Mouse (Mus musculus) thymus, postnatal 0 days (tissue): ENCODE measurements around the gene Map2k7. TPM values are rescaled to one million over a fixed set of nuclear protein-coding genes. Genes with fewer than 3 reads are reported as not detected.
"Not testable (repeated sequence)": the region's sequence is repeated elsewhere in the genome, so short reads cannot be mapped to it uniquely, and the experiment has no call there.

Source experiments
- DNase-seq: peaks from one replicate; pipeline ENCODE4 v3.0.0-alpha.2; 2015; ENCODE audit warnings: low spot score
- polyA plus RNA-seq: library from polyadenylated mRNA; unstranded; fragments of >200 nt; fragmentation: Nextera tagmentation; extraction: Ambion mirVana; gene quantifications from 2 replicates; pipeline ENCODE4 v1.2.1, GENCODE M21; 2015

Gene Map2k7
- polyA plus RNA-seq, 1 experiment from 2014 or later = 35.4 TPM

GRCm38 (mm10) chr8:4226323-4226722, 12.2 kb upstream of the Map2k7 start:
- DNase-seq = no peak

DNA sequence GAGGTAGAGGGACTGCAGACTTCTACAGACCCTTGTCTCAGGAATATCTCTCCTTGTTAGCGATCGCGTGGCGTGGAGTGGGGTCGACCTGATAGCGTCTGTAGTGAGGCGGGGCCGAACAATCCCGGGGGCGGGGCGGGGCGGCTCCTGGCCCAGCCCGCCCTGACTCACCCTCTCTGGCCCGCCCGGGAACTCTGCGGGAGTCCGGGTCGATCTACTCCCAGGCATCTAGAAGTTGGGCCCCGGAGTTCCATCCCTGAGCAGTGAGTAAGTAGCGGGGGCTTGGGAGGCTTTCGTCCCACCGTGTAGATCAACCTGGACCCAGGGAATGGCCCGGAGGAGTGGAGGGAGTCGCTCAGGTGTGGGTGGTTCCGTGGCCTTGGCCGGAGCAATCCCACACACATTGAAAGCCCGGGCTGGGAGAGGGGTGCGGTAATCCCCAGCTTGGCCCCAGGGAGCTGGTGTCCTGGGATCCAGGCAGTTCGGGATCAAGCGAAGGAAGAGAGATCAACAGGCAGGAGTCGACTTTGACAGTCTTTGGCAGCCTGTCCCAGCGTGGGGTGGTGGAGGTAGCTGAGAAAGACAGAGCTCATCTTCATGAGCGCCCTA, 11.7 kb upstream of the Map2k7 start, which contains the start of gene Lrrc8e:
TSS of gene Lrrc8e (plus strand) at position 89 of the 609 bp plus-strand sequence.
- no peak for DNase-seq

DNA sequence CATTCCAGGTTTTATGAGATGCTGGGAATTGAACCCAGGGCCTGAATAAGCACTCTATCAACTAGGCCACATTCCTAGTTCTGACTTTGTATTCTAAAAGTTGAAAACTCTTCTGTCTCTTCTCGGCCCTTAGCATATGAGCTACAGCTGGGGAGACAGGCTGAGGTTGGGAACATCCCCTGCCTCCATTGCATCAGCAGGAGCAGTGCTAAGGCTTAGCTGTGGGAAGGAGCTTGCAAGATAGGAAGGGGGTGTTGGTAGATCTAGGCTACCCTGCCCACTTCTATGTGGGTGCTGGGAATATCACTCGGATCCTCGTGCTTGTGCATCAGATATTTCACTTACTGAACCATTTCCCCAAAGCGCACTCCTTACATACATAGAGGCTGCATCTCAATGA, 10.6 kb upstream of the Map2k7 start:
- DNase-seq = no peak

DNA sequence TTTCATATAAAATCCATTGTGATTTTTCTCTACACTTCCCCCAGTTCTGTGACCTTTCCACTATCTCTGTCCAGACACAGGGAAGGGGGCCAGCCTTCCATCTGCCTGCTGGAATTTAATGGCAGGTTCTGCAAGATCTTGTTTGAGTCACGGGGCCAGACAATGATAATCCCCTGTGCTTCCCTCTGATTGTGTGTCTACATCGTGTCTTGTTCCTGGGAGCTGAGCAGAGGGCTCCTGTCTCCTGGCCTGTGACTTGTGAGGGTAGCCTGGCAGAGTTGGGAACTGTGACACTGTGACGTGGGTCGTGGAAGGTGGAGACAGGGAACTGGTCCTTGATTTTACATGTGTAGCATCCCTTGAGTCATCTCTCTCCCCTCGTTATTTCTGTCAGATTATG, 8.8 kb upstream of the Map2k7 start:
- no peak for DNase-seq

- no peak for DNase-seq
Measured at GRCm38 (mm10) chr8:4230612-4231351, 7.8 kb upstream of the Map2k7 start.

DNA sequence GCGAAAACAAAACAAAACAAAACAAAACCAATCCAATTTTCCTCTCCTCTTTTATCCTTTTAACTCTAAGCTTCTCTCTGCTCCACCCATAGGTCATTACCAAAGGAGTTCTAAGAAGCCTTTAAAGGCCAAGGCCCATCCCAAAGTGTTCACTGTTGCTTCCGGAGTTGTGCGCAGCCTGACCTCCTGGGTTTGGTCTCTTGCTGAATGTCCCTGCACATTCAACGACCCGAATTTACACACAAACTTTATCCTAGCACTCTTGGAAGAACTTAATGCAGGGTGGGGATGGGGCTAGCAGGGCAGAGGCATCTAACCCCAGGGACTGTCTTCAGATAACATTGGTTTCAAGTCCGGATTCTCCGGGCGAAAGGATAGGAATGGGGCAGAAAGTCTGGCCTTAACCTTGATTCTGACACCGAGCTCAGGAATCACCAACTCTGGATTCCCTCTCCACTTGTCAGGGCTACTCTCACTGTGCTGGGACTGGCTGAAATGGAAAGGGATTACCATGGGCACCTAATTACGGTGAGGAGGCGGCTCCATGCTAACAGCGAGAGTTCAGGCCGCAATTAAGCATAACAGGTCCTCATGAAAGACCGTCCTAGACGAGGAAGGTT, 616 bp upstream of the Map2k7 start:
- no peak for DNase-seq

DNA sequence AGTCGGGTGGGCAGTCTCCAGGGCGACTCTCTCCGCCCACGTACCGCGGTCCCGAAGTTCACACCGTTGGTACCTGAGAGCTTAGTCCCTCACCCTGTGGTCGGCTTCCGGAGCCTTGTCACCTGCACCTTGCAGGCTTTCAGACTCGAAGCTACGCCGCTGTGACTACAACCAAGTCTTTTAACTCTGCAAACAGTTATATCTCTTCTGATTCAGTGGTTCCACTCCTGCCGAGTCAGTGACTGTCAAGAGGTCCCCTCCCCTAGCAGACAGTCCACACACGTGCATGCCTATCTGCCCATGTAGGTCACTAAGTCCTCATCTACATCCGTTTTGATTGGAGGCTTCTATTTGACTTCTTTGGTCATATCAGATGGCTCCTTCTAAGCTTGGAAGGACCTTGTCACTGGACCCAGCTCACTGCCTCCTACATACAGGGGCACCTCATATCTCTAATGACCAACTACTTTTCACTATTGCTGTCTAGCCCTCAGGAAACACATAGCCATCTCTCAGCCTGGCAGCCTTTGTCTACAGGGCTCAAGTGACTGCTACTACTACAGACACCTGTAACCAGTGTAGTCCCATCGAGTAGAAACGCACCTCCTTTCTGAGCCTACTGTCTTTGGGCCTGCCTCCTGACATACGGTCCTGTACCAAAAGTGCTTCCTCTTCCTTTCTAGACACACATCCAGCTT, 802 bp downstream of the Map2k7 start:
- no peak for DNase-seq

DNA sequence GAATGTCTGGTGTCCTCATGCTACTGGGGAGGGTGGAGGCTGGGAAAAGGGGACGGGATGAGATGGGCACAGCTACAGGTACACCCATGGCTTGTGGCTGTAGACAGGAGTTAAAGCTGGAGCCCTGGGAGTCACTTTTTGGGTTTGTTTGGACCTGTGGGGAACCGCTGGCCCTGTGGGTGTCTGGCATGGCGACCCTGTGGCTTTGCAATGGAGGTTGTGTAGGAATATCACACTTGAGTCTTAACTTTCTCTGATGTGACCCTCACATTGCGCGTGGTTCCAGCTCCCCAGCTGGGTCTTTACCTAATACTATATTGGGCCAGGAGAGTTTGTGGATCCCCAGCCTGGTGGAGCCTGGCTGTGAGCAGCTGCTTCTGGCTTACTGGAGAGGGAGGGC, 6.5 kb downstream of the Map2k7 start:
- no peak for DNase-seq

DNA sequence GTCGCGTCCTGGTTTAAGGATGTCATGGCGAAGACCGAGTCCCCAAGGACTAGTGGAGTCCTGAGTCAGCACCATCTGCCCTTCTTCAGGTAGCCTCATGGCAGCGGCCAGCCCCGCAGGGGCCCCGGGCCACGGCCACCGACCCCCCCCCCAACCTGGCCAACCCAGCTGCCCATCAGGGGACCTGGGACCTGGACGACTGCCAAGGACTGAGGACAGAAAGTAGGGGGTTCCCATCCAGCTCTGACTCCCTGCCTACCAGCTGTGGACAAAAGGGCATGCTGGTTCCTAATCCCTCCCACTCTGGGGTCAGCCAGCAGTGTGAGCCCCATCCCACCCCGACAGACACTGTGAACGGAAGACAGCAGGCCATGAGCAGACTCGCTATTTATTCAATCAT, 7.2 kb downstream of the Map2k7 start:
- no peak for DNase-seq

DNA sequence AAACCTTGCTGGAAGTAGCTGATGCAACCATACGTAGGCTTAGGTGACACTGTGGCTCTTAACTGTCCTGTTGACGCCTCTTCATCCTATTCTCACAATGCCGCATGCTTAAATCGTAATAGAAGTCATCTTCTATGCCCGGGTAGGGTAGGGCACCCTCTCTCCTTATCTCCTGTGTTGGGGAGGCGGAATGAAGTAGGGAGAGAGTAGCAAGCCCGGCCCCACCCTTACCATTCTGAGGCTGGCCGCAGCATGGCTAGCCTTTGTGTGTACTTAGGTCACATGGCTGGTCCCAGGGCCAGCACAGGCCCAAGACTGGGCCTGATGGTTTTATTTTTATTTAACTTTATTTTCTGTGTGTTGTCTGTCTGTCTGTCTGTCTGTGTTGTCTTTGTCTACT, 8.7 kb downstream of the Map2k7 start:
- DNase-seq = no peak

GRCm38 (mm10) chr8:4247951-4248540, 9.5 kb downstream of the Map2k7 start, which contains the start of gene Tgfbr3l:
TSS of gene Tgfbr3l (plus strand) at chr8:4248214.
- no peak for DNase-seq

DNA sequence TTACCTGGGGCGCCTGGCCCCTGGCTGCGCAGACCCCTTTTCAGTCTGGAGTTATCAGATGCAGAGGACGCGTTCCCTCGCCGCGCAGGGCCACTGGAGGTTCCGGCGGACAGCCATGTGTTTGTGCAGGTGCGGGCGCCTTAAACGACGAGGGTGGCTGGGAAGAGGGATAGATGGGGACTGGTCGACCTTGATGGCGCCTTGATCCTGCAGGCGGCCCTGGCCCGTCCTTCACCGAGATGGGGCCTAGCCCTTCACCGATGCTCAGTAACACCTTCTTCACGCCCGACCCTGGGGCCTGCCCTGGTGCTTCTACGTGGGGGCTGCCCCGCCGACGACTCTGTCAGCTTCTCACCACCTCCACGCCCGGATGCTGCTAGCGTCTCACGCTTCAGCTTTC, 10.7 kb downstream of the Map2k7 start:
- no peak for DNase-seq

DNA sequence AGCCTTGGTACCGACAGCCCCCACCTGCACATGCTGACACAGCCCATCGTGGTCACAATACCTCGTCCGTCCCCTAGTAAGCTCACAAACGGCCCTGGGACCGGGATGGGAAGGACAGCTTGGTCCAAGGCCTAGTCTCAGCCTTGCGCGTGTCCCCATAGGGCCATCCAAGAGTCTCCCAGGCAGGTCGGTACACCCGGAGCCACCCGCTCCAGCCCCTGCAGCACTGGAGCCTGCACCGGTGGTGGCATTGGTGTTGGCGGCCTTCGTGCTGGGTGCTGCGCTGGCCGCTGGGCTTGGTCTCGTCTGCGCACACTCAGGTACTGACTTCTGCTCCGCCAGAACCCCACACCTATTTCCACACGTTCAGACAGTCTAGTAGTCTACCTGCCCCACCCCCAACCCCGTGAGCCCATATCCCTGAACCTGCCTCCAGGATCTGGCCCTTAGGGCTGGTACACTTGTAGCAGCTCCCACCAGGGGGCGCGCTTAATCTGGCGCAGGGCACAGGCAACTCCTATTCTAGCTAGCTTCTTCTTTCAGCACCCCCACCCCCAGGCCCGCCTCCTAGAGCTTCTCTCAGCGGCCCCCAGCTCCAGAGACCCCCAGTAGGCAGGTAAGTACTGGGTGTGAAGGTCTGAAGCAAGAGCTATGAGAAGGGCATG, 11.9 kb downstream of the Map2k7 start:
- DNase-seq = peak; percentile 83

GRCm38 (mm10) chr8:4252116-4252760, 13.7 kb downstream of the Map2k7 start:
- DNase-seq = no peak

- DNase-seq = peak; percentile 95
Measured at GRCm38 (mm10) chr8:4252934-4253841, 14.6 kb downstream of the Map2k7 start, which contains the start of gene Snapc2. TSS of gene Snapc2 (plus strand) at chr8:4253080.

- no peak for DNase-seq
Measured at GRCm38 (mm10) chr8:4254001-4254400, 15.5 kb downstream of the Map2k7 start.

- DNase-seq = not testable (repeated sequence)
Measured at GRCm38 (mm10) chr8:4255471-4255870, 16.9 kb downstream of the Map2k7 start.

- no peak for DNase-seq
Measured at GRCm38 (mm10) chr8:4256911-4257310, 18.4 kb downstream of the Map2k7 start.

GRCm38 (mm10) chr8:4257350-4257749, 18.8 kb downstream of the Map2k7 start:
- DNase-seq = no peak
